Mouse (Mus musculus): ENCODE results near the gene Sorl1.

DNA sequence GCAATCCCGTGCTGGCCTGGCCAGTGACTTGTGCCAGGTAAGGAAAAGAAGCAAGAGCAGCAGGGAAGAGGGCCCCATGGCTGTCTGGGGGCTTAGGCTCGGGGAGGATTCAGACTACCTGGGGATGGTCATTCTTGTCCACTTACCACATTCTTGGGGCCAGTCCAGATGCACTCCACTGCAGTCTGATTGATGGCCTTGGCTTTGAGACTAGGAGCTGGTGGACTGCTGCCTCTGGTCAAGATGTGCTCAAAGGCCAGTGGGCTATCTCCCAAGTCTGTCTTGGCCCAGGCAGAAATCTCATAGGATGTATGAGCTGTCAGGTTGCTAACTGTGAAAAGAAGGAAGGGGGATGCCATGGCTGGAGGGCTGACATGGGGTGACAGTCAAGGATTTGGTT is 141.3 kb downstream of the Sorl1 start:
- no peak for TF ChIP-seq CTCF (conservative IDR thresholded peaks at IDR 0.05; ENCODE audit: low read length)
- no peak for TF ChIP-seq NANOG (IDR thresholded peaks at IDR 0.05; ENCODE audit: borderline replicate concordance, low read length)
